Mouse (Mus musculus) liver, embryonic 14.5 days (tissue): ENCODE data around the gene Rcvrn.

Source experiments
- CTCF ChIP-seq: IDR thresholded peaks from 2 replicates; pipeline ENCODE4 v1.5.1; 2016; ENCODE audit warnings: antibody characterized with exemption, low read depth, control low read depth
- EP300 ChIP-seq: IDR thresholded peaks from 2 replicates; pipeline ENCODE4 v1.6.1; 2016; ENCODE audit warnings: antibody characterized with exemption, low read depth

- no peak for TF ChIP-seq CTCF
- no peak for TF ChIP-seq EP300
Measured at GRCm38 (mm10) chr11:67712976-67713375, 17.9 kb downstream of the Rcvrn start.
